Mouse (Mus musculus) lung, embryonic 14.5 days (tissue): Measurements from ENCODE around the gene Alas2. TPM values are rescaled to one million over a fixed set of nuclear protein-coding genes. Genes with fewer than 3 reads are reported as not detected.

Experiments
- ATAC-seq: fragments of 200-750 bp; cut with Nextera tagmentation; 2 replicates; pipeline ENCODE4 v1.8.0; 2017; ENCODE audit warnings: mild to moderate bottlenecking, moderate TSS enrichment, moderate library complexity; ENCODE audit not compliant: insufficient read depth
- DNase-seq: peaks from one replicate; pipeline ENCODE4 v3.0.0-alpha.2; 2015
- H3K27ac ChIP-seq: fragments of 300-500 bp; sonication (generic); 2 replicates; pipeline ENCODE4 v1.5.1; 2014; ENCODE audit warnings: low read depth, mild to moderate bottlenecking, moderate library complexity
- H3K27me3 ChIP-seq: fragments of 300-500 bp; sonication (generic); 2 replicates; pipeline ENCODE4 v1.6.1; 2014; ENCODE audit warnings: low read length, control low read depth; ENCODE audit not compliant: insufficient read depth
- H3K36me3 ChIP-seq: fragments of 300-500 bp; sonication (generic); 2 replicates; pipeline ENCODE4 v1.6.1; 2014; ENCODE audit warnings: control low read depth; ENCODE audit not compliant: insufficient read depth
- H3K4me1 ChIP-seq: fragments of 300-500 bp; sonication (generic); 2 replicates; pipeline ENCODE4 v1.6.1; 2014; ENCODE audit warnings: antibody characterized with exemption, control low read depth; ENCODE audit not compliant: insufficient read depth
- H3K4me2 ChIP-seq: fragments of 300-500 bp; sonication (generic); 2 replicates; pipeline ENCODE4 v1.6.1; 2014; ENCODE audit warnings: mild to moderate bottlenecking
- H3K4me3 ChIP-seq: fragments of 300-500 bp; sonication (generic); 2 replicates; pipeline ENCODE4 v1.5.1; 2014; ENCODE audit warnings: low read depth, low read length
- H3K9ac ChIP-seq: fragments of 300-500 bp; sonication (generic); 2 replicates; pipeline ENCODE4 v1.6.1; 2014
- H3K9me3 ChIP-seq: fragments of 300-500 bp; sonication (generic); 2 replicates; pipeline ENCODE4 v1.6.1; 2016; ENCODE audit warnings: low read depth, low read length, control low read depth
- CTCF ChIP-seq: IDR thresholded peaks from 2 replicates; pipeline ENCODE4 v1.5.1; 2016; ENCODE audit warnings: antibody characterized with exemption, low read depth
- WGBS: fragments of 180-500 bp; shearing (Covaris S2); extraction: QIAGEN DNeasy Blood & Tissue Kit; methylation state at CpG from one replicate; pipeline ENCODE4 v1.1.7; 2014; 5-methylcytosine and 5-hydroxymethylcytosine counted together
- polyA plus RNA-seq: library from polyadenylated mRNA; unstranded; fragments of >200 nt; fragmentation: Nextera tagmentation; extraction: Ambion mirVana; gene quantifications from 2 replicates; pipeline ENCODE4 v1.2.1, GENCODE M21; 2014

The Alas2 gene
- polyA plus RNA-seq: 56.8 and 57.0 TPM in 2 replicates

- DNase-seq (no peak), ATAC-seq (no peak)
- H3K4me3 ChIP-seq: peak within 1 kb of the TSS; percentile 3; the same call in 1 of the 2 replicates
- no peak within 1 kb of the TSS for H3K9ac ChIP-seq
- H3K4me2 ChIP-seq: no peak within 1 kb of the TSS
- no peak within 1 kb of the TSS for H3K27ac ChIP-seq
- WGBS: 53% methylated on average over 5 of the region's 5 CpGs
- no peaks in the 10 kb centered on the region for H3K4me1 ChIP-seq
- no peaks in the 10 kb centered on the region for H3K9me3 ChIP-seq
- H3K36me3 ChIP-seq: no peaks in the 10 kb centered on the region
- TF ChIP-seq CTCF: no peak
- H3K27me3 ChIP-seq: no peaks in the 10 kb centered on the region
Observed at GRCm38 (mm10) chrX:150547239-150547638, at the start of gene Alas2. Gene Alas2, plus strand, starts transcription at chrX:150547375.

- TF ChIP-seq CTCF: no peak
- H3K4me2 ChIP-seq: no peak overlapping the region
- DNase-seq (no peak), ATAC-seq (no peak)
- no peak overlapping the region for H3K9ac ChIP-seq
- no peak overlapping the region for H3K27ac ChIP-seq
- H3K4me3 ChIP-seq: no peak overlapping the region
- H3K27me3 ChIP-seq: no peaks in the 10 kb centered on the region
- no peaks in the 10 kb centered on the region for H3K4me1 ChIP-seq
- WGBS: 81% methylated on average over 6 of the region's 6 CpGs
- H3K9me3 ChIP-seq: no peaks in the 10 kb centered on the region
- no peaks in the 10 kb centered on the region for H3K36me3 ChIP-seq
Observed at GRCm38 (mm10) chrX:150508696-150509095, 38.5 kb upstream of the Alas2 start.

GRCm38 (mm10) chrX:150510631-150511030 lies 36.5 kb upstream of the Alas2 start:
- peak; percentile 83 for DNase-seq
- 48% methylated on average over 4 of the region's 4 CpGs for WGBS
- Histone ChIP-seq H3K4me2 (no peak overlapping the region), H3K4me1 (no peaks in the 10 kb centered on the region), H3K27ac (no peak overlapping the region), H3K4me3 (no peak overlapping the region), H3K27me3 (no peaks in the 10 kb centered on the region), H3K36me3 (no peaks in the 10 kb centered on the region), H3K9me3 (no peaks in the 10 kb centered on the region), H3K9ac (no peak overlapping the region)
- peak; percentile 66 for TF ChIP-seq CTCF
- ATAC-seq: no peak

GRCm38 (mm10) chrX:150511274-150511673 lies 35.9 kb upstream of the Alas2 start:
- TF ChIP-seq CTCF: no peak
- Histone ChIP-seq H3K4me1 (no peaks in the 10 kb centered on the region), H3K27me3 (no peaks in the 10 kb centered on the region), H3K4me2 (no peak overlapping the region), H3K4me3 (no peak overlapping the region), H3K36me3 (no peaks in the 10 kb centered on the region), H3K27ac (no peak overlapping the region), H3K9me3 (no peaks in the 10 kb centered on the region), H3K9ac (no peak overlapping the region)
- no peak for ATAC-seq
- 65% methylated on average over 6 of the region's 6 CpGs for WGBS
- peak; percentile 36 for DNase-seq

- Histone ChIP-seq H3K9me3 (no peaks in the 10 kb centered on the region), H3K4me2 (no peak overlapping the region), H3K36me3 (no peaks in the 10 kb centered on the region), H3K4me1 (no peaks in the 10 kb centered on the region), H3K4me3 (no peak overlapping the region), H3K27ac (no peak overlapping the region), H3K27me3 (no peaks in the 10 kb centered on the region), H3K9ac (no peak overlapping the region)
- ATAC-seq (no peak), DNase-seq (no peak)
- 85% methylated on average over 1 of the region's 1 CpGs for WGBS
- no peak for TF ChIP-seq CTCF
Observed at GRCm38 (mm10) chrX:150514127-150514526, 33.0 kb upstream of the Alas2 start.

- Histone ChIP-seq H3K4me2 (no peak overlapping the region), H3K4me3 (no peak overlapping the region), H3K4me1 (no peaks in the 10 kb centered on the region), H3K9ac (no peak overlapping the region), H3K36me3 (no peaks in the 10 kb centered on the region), H3K9me3 (no peaks in the 10 kb centered on the region), H3K27me3 (no peaks in the 10 kb centered on the region), H3K27ac (no peak overlapping the region)
- DNase-seq: no peak
- no peak for ATAC-seq
- no peak for TF ChIP-seq CTCF
Observed at GRCm38 (mm10) chrX:150516015-150516414, 31.2 kb upstream of the Alas2 start.

GRCm38 (mm10) chrX:150516477-150516876 lies 30.7 kb upstream of the Alas2 start:
- ATAC-seq (no peak), DNase-seq (no peak)
- H3K4me2 ChIP-seq: no peak overlapping the region
- H3K4me3 ChIP-seq: no peak overlapping the region
- H3K9ac ChIP-seq: no peak overlapping the region
- H3K36me3 ChIP-seq: no peaks in the 10 kb centered on the region
- no peaks in the 10 kb centered on the region for H3K9me3 ChIP-seq
- TF ChIP-seq CTCF: no peak
- H3K27me3 ChIP-seq: no peaks in the 10 kb centered on the region
- no peaks in the 10 kb centered on the region for H3K4me1 ChIP-seq
- no peak overlapping the region for H3K27ac ChIP-seq
- WGBS: 89% methylated on average over 1 of the region's 1 CpGs

- Histone ChIP-seq H3K27ac (no peak overlapping the region), H3K36me3 (no peaks in the 10 kb centered on the region), H3K27me3 (no peaks in the 10 kb centered on the region), H3K9ac (no peak overlapping the region), H3K4me3 (no peak overlapping the region), H3K9me3 (no peaks in the 10 kb centered on the region), H3K4me1 (no peaks in the 10 kb centered on the region), H3K4me2 (no peak overlapping the region)
- WGBS: 80% methylated on average over 2 of the region's 2 CpGs
- no peak for TF ChIP-seq CTCF
- ATAC-seq (no peak), DNase-seq (no peak)
Observed at GRCm38 (mm10) chrX:150540111-150540510, 7.1 kb upstream of the Alas2 start.
